Mouse (Mus musculus) forebrain, embryonic 16.5 days (tissue): ENCODE measurements around the gene Olfr574. TPM values are rescaled to one million over a fixed set of nuclear protein-coding genes. Genes with fewer than 3 reads are reported as not detected.

Experiments used
- ATAC-seq: fragments of 200-750 bp; cut with Nextera tagmentation; 2 replicates; pipeline ENCODE4 v1.8.0; 2017; ENCODE audit warnings: mild to moderate bottlenecking, moderate library complexity
- H3K27ac ChIP-seq: fragments of 300-500 bp; sonication (generic); 2 replicates; pipeline ENCODE4 v1.5.1; 2014; ENCODE audit warnings: low read length, control low read depth
- H3K27me3 ChIP-seq: fragments of 300-500 bp; sonication (generic); replicated peaks from 2 replicates; pipeline ENCODE4 v1.6.1; 2014; ENCODE audit warnings: low read length; ENCODE audit not compliant: control insufficient read depth, insufficient read depth
- H3K36me3 ChIP-seq: fragments of 300-500 bp; sonication (generic); 2 replicates; pipeline ENCODE4 v1.6.1; 2014; ENCODE audit not compliant: control insufficient read depth, insufficient read depth
- H3K4me1 ChIP-seq: fragments of 300-500 bp; sonication (generic); replicated peaks from 2 replicates; pipeline ENCODE4 v1.6.1; 2014; ENCODE audit warnings: low read length; ENCODE audit not compliant: control insufficient read depth, insufficient read depth
- H3K4me2 ChIP-seq: fragments of 300-500 bp; sonication (generic); 2 replicates; pipeline ENCODE4 v1.6.1; 2014; ENCODE audit warnings: mild to moderate bottlenecking, low read length, control low read depth
- H3K4me3 ChIP-seq: fragments of 300-500 bp; sonication (generic); replicated peaks from 2 replicates; pipeline ENCODE4 v1.5.1; 2014; ENCODE audit warnings: mild to moderate bottlenecking, low read length, control low read depth
- H3K9ac ChIP-seq: fragments of 300-500 bp; sonication (generic); replicated peaks from 2 replicates; pipeline ENCODE4 v1.6.1; 2014; ENCODE audit warnings: low read depth, low read length, control low read depth
- H3K9me3 ChIP-seq: fragments of 300-500 bp; sonication (generic); 2 replicates; pipeline ENCODE4 v1.6.1; 2016; ENCODE audit warnings: low read length; ENCODE audit not compliant: control insufficient read depth
- WGBS: fragments of 180-500 bp; shearing (Covaris S2); extraction: QIAGEN DNeasy Blood & Tissue Kit; methylation state at CpG from one replicate; pipeline ENCODE4 v1.1.7; 2014; 5-methylcytosine and 5-hydroxymethylcytosine counted together
- polyA plus RNA-seq: library from polyadenylated mRNA; unstranded; fragments of >200 nt; fragmentation: Nextera tagmentation; extraction: Ambion mirVana; gene quantifications from 2 replicates; pipeline ENCODE4 v1.2.1, GENCODE M21; 2015

Olfr574 gene
- polyA plus RNA-seq, 1 experiment from 2014 or later, result not detected

GRCm38 (mm10) chr7:102950732-102951131, 2.5 kb downstream of the Olfr574 start:
- no peak overlapping the region for H3K4me3 ChIP-seq
- H3K27ac ChIP-seq, result no peak overlapping the region
- H3K9ac ChIP-seq, result no peak overlapping the region
- H3K27me3 ChIP-seq, result no peaks in the 10 kb centered on the region
- no peak for ATAC-seq
- no peaks in the 10 kb centered on the region for H3K36me3 ChIP-seq
- no peaks in the 10 kb centered on the region for H3K4me1 ChIP-seq
- H3K4me2 ChIP-seq, result no peak overlapping the region
- no peaks in the 10 kb centered on the region for H3K9me3 ChIP-seq
- 83% methylated on average over 1 of the region's 1 CpGs for WGBS

GRCm38 (mm10) chr7:102958137-102958536, 9.9 kb downstream of the Olfr574 start:
- no peaks in the 10 kb centered on the region for H3K4me1 ChIP-seq
- H3K9ac ChIP-seq, result no peak overlapping the region
- no peaks in the 10 kb centered on the region for H3K36me3 ChIP-seq
- no peak overlapping the region for H3K4me2 ChIP-seq
- no peak overlapping the region for H3K27ac ChIP-seq
- no peaks in the 10 kb centered on the region for H3K9me3 ChIP-seq
- WGBS, result 77% methylated on average over 3 of the region's 3 CpGs
- H3K27me3 ChIP-seq, result no peaks in the 10 kb centered on the region
- no peak overlapping the region for H3K4me3 ChIP-seq
- no peak for ATAC-seq

- Histone ChIP-seq H3K27ac (no peak within 1 kb of the TSS), H3K4me2 (no peak within 1 kb of the TSS), H3K4me1 (no peaks in the 10 kb centered on the region), H3K4me3 (no peak within 1 kb of the TSS), H3K9ac (no peak within 1 kb of the TSS), H3K9me3 (no peaks in the 10 kb centered on the region), H3K27me3 (no peaks in the 10 kb centered on the region), H3K36me3 (no peaks in the 10 kb centered on the region)
- no peak for ATAC-seq
- WGBS, result 70% methylated on average over 1 of the region's 1 CpGs
These were observed 10.3 kb downstream of the Olfr574 start, which contains the start of gene Olfr575 for GRCm38 (mm10) chr7:102958593-102958992. TSS of gene Olfr575 (minus strand) at chr7:102958775.

- Histone ChIP-seq H3K27me3 (no peaks in the 10 kb centered on the region), H3K4me2 (no peak within 1 kb of the TSS), H3K36me3 (no peaks in the 10 kb centered on the region), H3K9ac (no peak within 1 kb of the TSS), H3K4me1 (no peaks in the 10 kb centered on the region), H3K9me3 (no peaks in the 10 kb centered on the region), H3K27ac (no peak within 1 kb of the TSS), H3K4me3 (no peak within 1 kb of the TSS)
- WGBS, result 76% methylated on average over 2 of the region's 2 CpGs
- no peak for ATAC-seq
These were observed 14.1 kb downstream of the Olfr574 start, which contains the start of gene Olfr576 for GRCm38 (mm10) chr7:102962360-102962759. TSS of gene Olfr576 (plus strand) at chr7:102962660.

GRCm38 (mm10) chr7:102974399-102974798, 26.1 kb downstream of the Olfr574 start:
- no peaks in the 10 kb centered on the region for H3K27me3 ChIP-seq
- no peak overlapping the region for H3K27ac ChIP-seq
- H3K4me1 ChIP-seq, result no peaks in the 10 kb centered on the region
- no peak overlapping the region for H3K9ac ChIP-seq
- WGBS, result 45% methylated on average over 1 of the region's 1 CpGs
- no peaks in the 10 kb centered on the region for H3K36me3 ChIP-seq
- no peak overlapping the region for H3K4me2 ChIP-seq
- no peak overlapping the region for H3K4me3 ChIP-seq
- ATAC-seq, result no peak
- H3K9me3 ChIP-seq, result no peaks in the 10 kb centered on the region

- 87% methylated on average over 2 of the region's 2 CpGs for WGBS
- no peak within 1 kb of the TSS for H3K4me2 ChIP-seq
- no peaks in the 10 kb centered on the region for H3K27me3 ChIP-seq
- no peak for ATAC-seq
- no peaks in the 10 kb centered on the region for H3K36me3 ChIP-seq
- no peak within 1 kb of the TSS for H3K27ac ChIP-seq
- H3K4me1 ChIP-seq, result no peaks in the 10 kb centered on the region
- no peak within 1 kb of the TSS for H3K4me3 ChIP-seq
- H3K9me3 ChIP-seq, result no peaks in the 10 kb centered on the region
- H3K9ac ChIP-seq, result no peak within 1 kb of the TSS
These were observed 27.6 kb downstream of the Olfr574 start, which contains the start of gene Olfr577 for GRCm38 (mm10) chr7:102975843-102976242. TSS of gene Olfr577 (minus strand) at chr7:102975943.

GRCm38 (mm10) chr7:102989224-102989623, 41.0 kb downstream of the Olfr574 start, which contains the start of gene Olfr578:
TSS of gene Olfr578 (minus strand) at chr7:102989324.
- WGBS, result 78% methylated on average over 3 of the region's 3 CpGs
- H3K4me1 ChIP-seq, result no peaks in the 10 kb centered on the region
- H3K9ac ChIP-seq, result no peak within 1 kb of the TSS
- ATAC-seq, result no peak
- H3K4me2 ChIP-seq, result no peak within 1 kb of the TSS
- H3K36me3 ChIP-seq, result no peaks in the 10 kb centered on the region
- no peak within 1 kb of the TSS for H3K27ac ChIP-seq
- no peak within 1 kb of the TSS for H3K4me3 ChIP-seq
- H3K9me3 ChIP-seq, result no peaks in the 10 kb centered on the region
- H3K27me3 ChIP-seq, result no peaks in the 10 kb centered on the region

Other genes with a start within 250 kb of the Olfr574 start
- not detected in 2 replicates for gene Olfr558, start 246.3 kb upstream of the Olfr574 start, polyA plus RNA-seq
- not detected in 2 replicates for gene Olfr33, start 229.4 kb upstream of the Olfr574 start, polyA plus RNA-seq
- gene Olfr559, start 221.0 kb upstream of the Olfr574 start, polyA plus RNA-seq, result not detected in 2 replicates
- gene Olfr560, start 189.1 kb upstream of the Olfr574 start, polyA plus RNA-seq, result not detected in 2 replicates
- not detected in 2 replicates for gene Olfr78, start 189.0 kb upstream of the Olfr574 start, polyA plus RNA-seq
- gene Olfr561, start 177.2 kb upstream of the Olfr574 start, polyA plus RNA-seq, result not detected in 2 replicates
- gene Olfr564, start 145.0 kb upstream of the Olfr574 start, polyA plus RNA-seq, result not detected in 2 replicates
- gene Olfr566, start 89.7 kb upstream of the Olfr574 start, polyA plus RNA-seq, result not detected in 2 replicates
- not detected in 2 replicates for gene Olfr568, start 71.3 kb upstream of the Olfr574 start, polyA plus RNA-seq
- not detected in 2 replicates for gene Olfr569, start 57.6 kb upstream of the Olfr574 start, polyA plus RNA-seq
- gene Olfr570, start 53.9 kb upstream of the Olfr574 start, polyA plus RNA-seq, result 0.20 TPM in 1 of 2 replicates, not detected in the other
- not detected in 2 replicates for gene Olfr571, start 30.9 kb upstream of the Olfr574 start, polyA plus RNA-seq
- not detected in 2 replicates for gene Olfr572, start 24.1 kb upstream of the Olfr574 start, polyA plus RNA-seq
- gene Olfr573-ps1, start 5.9 kb upstream of the Olfr574 start, polyA plus RNA-seq, result not detected in 2 replicates
- gene Olfr575, start 10.3 kb downstream of the Olfr574 start, polyA plus RNA-seq, result not detected in 2 replicates
- not detected in 2 replicates for gene Olfr576, start 14.2 kb downstream of the Olfr574 start, polyA plus RNA-seq
- not detected in 2 replicates for gene Olfr577, start 27.5 kb downstream of the Olfr574 start, polyA plus RNA-seq
- gene Olfr578, start 40.9 kb downstream of the Olfr574 start, polyA plus RNA-seq, result not detected in 2 replicates
- not detected in 2 replicates for gene Olfr582, start 89.6 kb downstream of the Olfr574 start, polyA plus RNA-seq
- not detected in 2 replicates for gene Olfr583, start 102.8 kb downstream of the Olfr574 start, polyA plus RNA-seq
- not detected in 2 replicates for gene Olfr584, start 133.4 kb downstream of the Olfr574 start, polyA plus RNA-seq
- not detected in 2 replicates for gene Olfr585, start 149.3 kb downstream of the Olfr574 start, polyA plus RNA-seq
- not detected in 2 replicates for gene Olfr586, start 177.2 kb downstream of the Olfr574 start, polyA plus RNA-seq
- not detected in 2 replicates for gene Olfr588-ps1, start 192.4 kb downstream of the Olfr574 start, polyA plus RNA-seq
- gene Olfr589, start 207.9 kb downstream of the Olfr574 start, polyA plus RNA-seq, result not detected in 2 replicates
- gene Olfr591, start 229.9 kb downstream of the Olfr574 start, polyA plus RNA-seq, result not detected in 2 replicates
- not detected in 2 replicates for gene Olfr592, start 236.3 kb downstream of the Olfr574 start, polyA plus RNA-seq